ENCODE assay signal across 31 mouse cellular contexts in genomic region chr16:91395633-91396392, GRCm38 (mm10). TPM values are rescaled to one million over a fixed set of nuclear protein-coding genes. Genes with fewer than 3 reads are reported as not detected.
DNase-seq lines count a peak whose midpoint lies in the region; ATAC-seq and TF ChIP-seq lines count a peak whose summit lies in the region.
"Had no signal": no experiment of that assay in that cellular context is flagged by ENCODE, and none has a peak within 500 bp of the region (broad histone marks: within the 10 kb centered on the region; RNA-seq: fewer than 3 reads in every experiment).

No protein-coding gene starts in this region.

- WGBS in liver, embryonic 14.5 days (ENCODE audit: insufficient replicate concordance): 51% methylated on average over 8 of the region's 8 CpGs
- 67% methylated on average over 8 of the region's 8 CpGs for WGBS in hindbrain, embryonic 11.5 days

- TF ChIP-seq CTCF in liver, embryonic 14.5 days (IDR thresholded peaks at IDR 0.05; ENCODE audit: low read depth): no peak

- H3K4me3 ChIP-seq in liver, embryonic 14.5 days (ENCODE audit: insufficient read depth in 1 of 2, low read depth in 2 of 2, low read length in 2 of 2): no peak overlapping the region
- H3K4me3 ChIP-seq in hindbrain, embryonic 11.5 days (ENCODE audit: low read depth, low read length): no peak overlapping the region
- H3K4me3 ChIP-seq: hindbrain, embryonic 13.5 days; lung, embryonic 15.5 days; stomach, embryonic 15.5 days had no signal

- no peaks in the 10 kb centered on the region for H3K9me3 ChIP-seq in liver, embryonic 14.5 days (ENCODE audit: control insufficient read depth, low read length)
- no peaks in the 10 kb centered on the region for H3K9me3 ChIP-seq in hindbrain, embryonic 11.5 days (ENCODE audit: control insufficient read depth, low read length)
- H3K9me3 ChIP-seq: G1E; hindbrain, embryonic 13.5 days; lung, embryonic 15.5 days; stomach, embryonic 15.5 days had no signal

- H3K27me3 ChIP-seq in liver, embryonic 14.5 days (ENCODE audit: control insufficient read depth, insufficient read depth, low read length): no peaks in the 10 kb centered on the region
- H3K27me3 ChIP-seq in hindbrain, embryonic 11.5 days (ENCODE audit: control insufficient read depth, insufficient read depth, low read length): no peaks in the 10 kb centered on the region
- H3K27me3 ChIP-seq: CH12.LX; hindbrain, embryonic 13.5 days; lung, embryonic 15.5 days; stomach, embryonic 15.5 days had no signal

- H3K4me2 ChIP-seq in liver, embryonic 14.5 days (ENCODE audit: low read depth): no peak overlapping the region
- no peak overlapping the region for H3K4me2 ChIP-seq in hindbrain, embryonic 11.5 days (replicated peaks; ENCODE audit: low read depth, low read length)
- H3K4me2 ChIP-seq: hindbrain, embryonic 13.5 days; lung, embryonic 15.5 days; stomach, embryonic 15.5 days had no signal

- peaks cover 64% of the 10 kb centered on the region for H3K36me3 ChIP-seq in liver, embryonic 14.5 days (replicated peaks; ENCODE audit: control insufficient read depth, insufficient read depth, low read depth)
- no peaks in the 10 kb centered on the region for H3K36me3 ChIP-seq in hindbrain, embryonic 11.5 days (ENCODE audit: control insufficient read depth, insufficient read depth, low read length)

- H3K4me1 ChIP-seq in liver, embryonic 14.5 days (replicated peaks; ENCODE audit: control insufficient read depth in 2 of 2, insufficient read depth in 2 of 2, low read length in 1 of 2): peaks cover 25 to 26% of the 10 kb centered on the region in 2 experiments
- H3K4me1 ChIP-seq in hindbrain, embryonic 11.5 days (replicated peaks; ENCODE audit: control insufficient read depth, insufficient read depth, low read length): no peaks in the 10 kb centered on the region
- H3K4me1 ChIP-seq: hindbrain, embryonic 13.5 days; lung, embryonic 15.5 days; stomach, embryonic 15.5 days had no signal

- peak; percentile 40 to 43 for DNase-seq in layer of hippocampus, adult 8-10 months (ENCODE audit: low spot score in 2 of 2)
- no peak for DNase-seq in layer of hippocampus, postnatal 25 days (ENCODE audit: extremely low spot score in 1 of 2, low spot score in 1 of 2)
- DNase-seq in layer of hippocampus, adult 9-11 months: peak; percentile 80
- DNase-seq in liver, embryonic 14.5 days (ENCODE audit: low read depth in 3 of 3, low spot score in 3 of 3): no peak
- DNase-seq in hindbrain, embryonic 11.5 days (ENCODE audit: low spot score): no peak
- DNase-seq in ovary, postnatal 36 days (ENCODE audit: low spot score): no peak
- DNase-seq in left cerebral cortex, postnatal 4 days: no peak
- DNase-seq: adrenal gland, adult 8-10 months; B cell, adult 2 months; cerebellum, adult 18-20 months; cerebellum, postnatal 36 days; gastrocnemius, postnatal 36 days; kidney, adult 9 months; kidney, postnatal 25 days; lung, postnatal 36 days; thymus, postnatal 25 days had no signal

- H3K9ac ChIP-seq in liver, embryonic 14.5 days (replicated peaks): no peak overlapping the region
- no peak overlapping the region for H3K9ac ChIP-seq in hindbrain, embryonic 11.5 days (ENCODE audit: low read depth, low read length)
- H3K9ac ChIP-seq: hindbrain, embryonic 13.5 days; lung, embryonic 15.5 days; stomach, embryonic 15.5 days had no signal

- no peak for TF ChIP-seq EP300 in liver, embryonic 14.5 days (IDR thresholded peaks at IDR 0.05; ENCODE audit: low read depth)

- ATAC-seq in liver, embryonic 14.5 days (ENCODE audit: insufficient read depth): peak; percentile 51; the same call in 1 of the 2 replicates
- ATAC-seq in hindbrain, embryonic 11.5 days (ENCODE audit: low FRiP score): no peak
- ATAC-seq: forebrain, embryonic 16.5 days had no signal

- H3K27ac ChIP-seq in liver, embryonic 14.5 days: peak overlapping the region; percentile 76
- no peak overlapping the region for H3K27ac ChIP-seq in hindbrain, embryonic 11.5 days (ENCODE audit: low read depth, low read length)
- H3K27ac ChIP-seq: hindbrain, embryonic 13.5 days; lung, embryonic 15.5 days; stomach, embryonic 15.5 days had no signal

- intact Hi-C loops in left cerebral cortex, postnatal 4 days (cut with DNase I): no loop called here

RNA-seq across cellular contexts. Expression of gene Gm21970, which starts 4.3 kb away (rescaled TPM):
- under 1 TPM in 1 of 4 experiments, not detected in 3; 0.72 TPM for total RNA-seq in layer of hippocampus, adult 8-10 months (2022)
- total RNA-seq in layer of hippocampus, postnatal 25 days (2021): not detected
- polyA plus RNA-seq in liver, embryonic 14.5 days (2012; rRNA removed): 0.04 and 0.14 TPM in 2 replicates
- 0.67 TPM in 1 of 2 replicates, not detected in the other for polyA plus RNA-seq in liver, embryonic 14.5 days (2014; fragmentation: Nextera tagmentation; extraction: Ambion mirVana)
- not detected in 2 replicates for polyA plus RNA-seq in hindbrain, embryonic 11.5 days (2014; fragmentation: Nextera tagmentation; extraction: Ambion mirVana)
- not detected for total RNA-seq in left cerebral cortex, postnatal 4 days (2021)
- total RNA-seq: CH12.LX; gastrocnemius, postnatal 36 days; heart, adult 8-10 months; heart, postnatal 25 days; left cerebral cortex, adult 18-20 months; left cerebral cortex, postnatal 25 days; midbrain, postnatal 0 days had no signal
- polyA plus RNA-seq: embryonic facial prominence, embryonic 14.5 days; forebrain, embryonic 16.5 days; G1E; heart, embryonic 14.5 days; hindbrain, embryonic 13.5 days; limb, embryonic 14.5 days; lung, embryonic 15.5 days; midbrain, postnatal 0 days; neural tube, embryonic 14.5 days; stomach, embryonic 15.5 days had no signal

RNA-seq across cellular contexts. Expression of gene Il10rb, which starts 10.2 kb away (rescaled TPM):
- total RNA-seq in layer of hippocampus, adult 8-10 months (2022): 10 to 100 TPM in 3 of 4 experiments, 1 to 10 TPM in 1; 9.6 to 18.3 (median 14.3) TPM
- 10 to 100 TPM in 1 of 2 experiments, 1 to 10 TPM in 1; 9.7 to 11.2 TPM for total RNA-seq in layer of hippocampus, postnatal 25 days (2021)
- polyA plus RNA-seq in liver, embryonic 14.5 days (2012; rRNA removed): 12.4 and 12.7 TPM in 2 replicates
- polyA plus RNA-seq in liver, embryonic 14.5 days (2014; fragmentation: Nextera tagmentation; extraction: Ambion mirVana): 24.9 and 28.7 TPM in 2 replicates
- 8.6 and 9.0 TPM in 2 replicates for polyA plus RNA-seq in hindbrain, embryonic 11.5 days (2014; fragmentation: Nextera tagmentation; extraction: Ambion mirVana)
- 1 to 10 TPM; 7.0 to 7.8 TPM for total RNA-seq in left cerebral cortex, postnatal 4 days (2021)

RNA-seq across cellular contexts. Expression of gene Ifnar2, which starts 23.2 kb away (rescaled TPM):
- total RNA-seq in layer of hippocampus, adult 8-10 months (2022): 10 to 100 TPM; 21.3 to 48.8 (median 34.5) TPM
- 10 to 100 TPM; 23.8 TPM for total RNA-seq in layer of hippocampus, postnatal 25 days (2021)
- 23.0 and 33.1 TPM in 2 replicates for polyA plus RNA-seq in liver, embryonic 14.5 days (2012; rRNA removed)
- 68.4 and 74.4 TPM in 2 replicates for polyA plus RNA-seq in liver, embryonic 14.5 days (2014; fragmentation: Nextera tagmentation; extraction: Ambion mirVana)
- 33.4 and 35.4 TPM in 2 replicates for polyA plus RNA-seq in hindbrain, embryonic 11.5 days (2014; fragmentation: Nextera tagmentation; extraction: Ambion mirVana)
- total RNA-seq in left cerebral cortex, postnatal 4 days (2021): 10 to 100 TPM; 26.5 to 28.6 TPM

Comparison
In these comparisons a context has a peak if more than half of its experiments do, and no peak if none do; other contexts are left out.
1. DNase-seq: peak in layer of hippocampus, adult 8-10 months (2 of 2) and layer of hippocampus, adult 9-11 months (single experiment); none in layer of hippocampus, postnatal 25 days (0 of 2), liver, embryonic 14.5 days (0 of 3), hindbrain, embryonic 11.5 days (single experiment), ovary, postnatal 36 days (single experiment) and left cerebral cortex, postnatal 4 days (single experiment).